Mouse (Mus musculus) liver, embryonic 14.5 days (tissue): ENCODE results near the gene Nacc1. TPM values are rescaled to one million over a fixed set of nuclear protein-coding genes. Genes with fewer than 3 reads are reported as not detected.

Experiments
- ATAC-seq: fragments of 200-750 bp; cut with Nextera tagmentation; 2 replicates; pipeline ENCODE4 v1.8.0; 2017; ENCODE audit warnings: moderate number of reproducible peaks, mild to moderate bottlenecking, moderate library complexity; ENCODE audit not compliant: insufficient read depth
- DNase-seq, 3 experiments: peaks; one replicate each; pipeline ENCODE4 v3.0.0-alpha.2; 2012 to 2013; ENCODE audit warnings: low read depth in 3 of 3, low spot score in 3 of 3
- H3K27ac ChIP-seq: fragments of 300-500 bp; sonication (generic); 2 replicates; pipeline ENCODE4 v1.5.1; 2014; ENCODE audit warnings: moderate library complexity, mild to moderate bottlenecking, control low read depth, inconsistent platforms
- H3K27me3 ChIP-seq: fragments of 300-500 bp; sonication (generic); 2 replicates; pipeline ENCODE4 v1.6.1; 2014; ENCODE audit warnings: mild to moderate bottlenecking, low read length, moderate library complexity; ENCODE audit not compliant: control insufficient read depth, insufficient read depth
- H3K36me3 ChIP-seq: fragments of 300-500 bp; sonication (generic); replicated peaks from 2 replicates; pipeline ENCODE4 v1.6.1; 2014; ENCODE audit warnings: low read depth; ENCODE audit not compliant: control insufficient read depth, insufficient read depth
- H3K4me1 ChIP-seq, 2 experiments: fragments of 200-500 bp in 1 of 2; fragments of 300-500 bp in 1 of 2; sonication (generic) in 1 of 2; replicated peaks; 2 replicates each; pipeline ENCODE4 v1.6.1; 2012 to 2014; ENCODE audit warnings: antibody characterized with exemption in 1 of 2, inconsistent platforms in 1 of 2, low read length in 1 of 2; ENCODE audit not compliant: control insufficient read depth in 2 of 2, insufficient read depth in 2 of 2
- H3K4me2 ChIP-seq: fragments of 300-500 bp; sonication (generic); 2 replicates; pipeline ENCODE4 v1.6.1; 2014; ENCODE audit warnings: low read depth, mild to moderate bottlenecking, control low read depth, moderate library complexity
- H3K4me3 ChIP-seq, 2 experiments: fragments of 200-500 bp in 1 of 2; fragments of 300-500 bp in 1 of 2; sonication (generic) in 1 of 2; 2 replicates each; pipeline ENCODE4 v1.5.1; 2012 to 2014; ENCODE audit warnings: low read depth in 2 of 2, low read length in 2 of 2, mild to moderate bottlenecking in 2 of 2, control low read depth in 1 of 2, inconsistent platforms in 1 of 2, moderate library complexity in 1 of 2; ENCODE audit not compliant: insufficient read depth in 1 of 2
- H3K9ac ChIP-seq: fragments of 300-500 bp; sonication (generic); replicated peaks from 2 replicates; pipeline ENCODE4 v1.6.1; 2014; ENCODE audit warnings: mild to moderate bottlenecking, control low read depth, moderate library complexity
- H3K9me3 ChIP-seq: fragments of 300-500 bp; sonication (generic); 2 replicates; pipeline ENCODE4 v1.6.1; 2016; ENCODE audit warnings: low read length, mixed read lengths; ENCODE audit not compliant: control insufficient read depth
- CTCF ChIP-seq: IDR thresholded peaks from 2 replicates; pipeline ENCODE4 v1.5.1; 2016; ENCODE audit warnings: antibody characterized with exemption, low read depth, control low read depth
- EP300 ChIP-seq: IDR thresholded peaks from 2 replicates; pipeline ENCODE4 v1.6.1; 2016; ENCODE audit warnings: antibody characterized with exemption, low read depth
- WGBS: fragments of 180-500 bp; shearing (Covaris S2); extraction: QIAGEN DNeasy Blood & Tissue Kit; methylation state at CpG from one replicate; pipeline ENCODE4 v1.1.7; 2014; ENCODE audit not compliant: insufficient replicate concordance; 5-methylcytosine and 5-hydroxymethylcytosine counted together
- polyA plus RNA-seq, 2 experiments: library from polyadenylated mRNA; depleted of rRNA in 1 of 2; stranded (reverse) in 1 of 2; unstranded in 1 of 2; fragments of >200 nt; fragmentation: Nextera tagmentation in 1 of 2; extraction: Ambion mirVana in 1 of 2; gene quantifications; 2 replicates each; pipeline versions ENCODE4 v1.2.1 to v1.2.3; 2012 to 2014

Nacc1 gene
- polyA plus RNA-seq, 2 experiments = 6.3 to 19.0 TPM

- Histone ChIP-seq H3K4me2 (peak overlapping the region; percentile 13; the same call in 1 of the 2 replicates), H3K27ac (no peak overlapping the region), H3K4me1 (peaks cover 22 to 28% of the 10 kb centered on the region in 2 experiments), H3K27me3 (peaks cover 3% of the 10 kb centered on the region; the same call in 1 of the 2 replicates), H3K9me3 (no peaks in the 10 kb centered on the region), H3K9ac (0 out of 2 replicates have a peak overlapping the region, but pooled peaks have one; percentile 6), H3K4me3 (no peak overlapping the region), H3K36me3 (no peaks in the 10 kb centered on the region)
- DNase-seq (no peak), ATAC-seq (no peak)
- WGBS = 48% methylated on average over 9 of the region's 9 CpGs
- TF ChIP-seq CTCF = no peak
- TF ChIP-seq EP300 = no peak
Observed at GRCm38 (mm10) chr8:84653092-84653631, 34.5 kb downstream of the Nacc1 start.

GRCm38 (mm10) chr8:84650213-84650612 is 37.4 kb downstream of the Nacc1 start:
- no peak for DNase-seq
- H3K27me3 ChIP-seq = no peaks in the 10 kb centered on the region; the same call in 1 of the 2 replicates
- no peaks in the 10 kb centered on the region for H3K9me3 ChIP-seq
- 64% methylated on average over 3 of the region's 3 CpGs for WGBS
- H3K36me3 ChIP-seq = no peaks in the 10 kb centered on the region
- no peak for TF ChIP-seq EP300
- no peak overlapping the region for H3K9ac ChIP-seq
- H3K27ac ChIP-seq = no peak overlapping the region
- no peak overlapping the region for H3K4me3 ChIP-seq
- no peak overlapping the region for H3K4me2 ChIP-seq
- no peak for ATAC-seq
- peaks cover 5 to 14% of the 10 kb centered on the region in 2 experiments for H3K4me1 ChIP-seq

GRCm38 (mm10) chr8:84647461-84647901 is 40.2 kb downstream of the Nacc1 start:
- 5% methylated on average over 14 of the region's 14 CpGs for WGBS
- peaks cover 5 to 11% of the 10 kb centered on the region in 2 experiments for H3K4me1 ChIP-seq
- peak overlapping the region in 1 of 2 experiments; percentile 8; a peak in 1 of 4 replicates for H3K4me3 ChIP-seq
- H3K27me3 ChIP-seq = no peaks in the 10 kb centered on the region
- DNase-seq (peak in 1 of 3 experiments; percentile 59), ATAC-seq (peak; percentile 62; the same call in 1 of the 2 replicates)
- H3K9ac ChIP-seq = peak overlapping the region; percentile 32; the same call in 1 of the 2 replicates
- no peaks in the 10 kb centered on the region for H3K9me3 ChIP-seq
- no peak overlapping the region for H3K27ac ChIP-seq
- TF ChIP-seq EP300 (no peak), CTCF (peak; percentile 25; the same call in 1 of the 2 replicates)
- no peaks in the 10 kb centered on the region for H3K36me3 ChIP-seq
- H3K4me2 ChIP-seq = peak overlapping the region; percentile 51

- ATAC-seq (no peak), DNase-seq (no peak)
- TF ChIP-seq EP300 (no peak), CTCF (no peak)
Observed at GRCm38 (mm10) chr8:84646800-84647199, 40.9 kb downstream of the Nacc1 start.

GRCm38 (mm10) chr8:84643019-84643418 is 44.6 kb downstream of the Nacc1 start:
- Histone ChIP-seq H3K27me3 (no peaks in the 10 kb centered on the region; the same call in 1 of the 2 replicates), H3K9ac (no peak overlapping the region), H3K9me3 (no peaks in the 10 kb centered on the region), H3K4me3 (no peak overlapping the region), H3K27ac (no peak overlapping the region), H3K4me1 (peaks cover 5 to 9% of the 10 kb centered on the region in 2 experiments), H3K4me2 (no peak overlapping the region), H3K36me3 (no peaks in the 10 kb centered on the region)
- DNase-seq (no peak), ATAC-seq (no peak)
- no peak for TF ChIP-seq EP300
- no peak for TF ChIP-seq CTCF
- 67% methylated on average over 5 of the region's 5 CpGs for WGBS

More at GRCm38 (mm10) chr8:84646800-84647199, 40.9 kb downstream of the Nacc1 start:
- Histone ChIP-seq H3K9ac (no peak overlapping the region), H3K27ac (no peak overlapping the region), H3K9me3 (no peaks in the 10 kb centered on the region), H3K36me3 (no peaks in the 10 kb centered on the region), H3K4me1 (peaks cover 5 to 11% of the 10 kb centered on the region in 2 experiments), H3K27me3 (no peaks in the 10 kb centered on the region), H3K4me3 (no peak overlapping the region), H3K4me2 (peak overlapping the region; percentile 51)
- 44% methylated on average over 6 of the region's 6 CpGs for WGBS
